Mouse (Mus musculus) WW6 (cell line): Measurements from ENCODE around the gene Crhr2.

Source experiments
- DNase-seq: peaks from one replicate; pipeline ENCODE4 v3.0.0-alpha.2; 2013; ENCODE audit warnings: low read depth, low spot score

The Crhr2 gene

DNA sequence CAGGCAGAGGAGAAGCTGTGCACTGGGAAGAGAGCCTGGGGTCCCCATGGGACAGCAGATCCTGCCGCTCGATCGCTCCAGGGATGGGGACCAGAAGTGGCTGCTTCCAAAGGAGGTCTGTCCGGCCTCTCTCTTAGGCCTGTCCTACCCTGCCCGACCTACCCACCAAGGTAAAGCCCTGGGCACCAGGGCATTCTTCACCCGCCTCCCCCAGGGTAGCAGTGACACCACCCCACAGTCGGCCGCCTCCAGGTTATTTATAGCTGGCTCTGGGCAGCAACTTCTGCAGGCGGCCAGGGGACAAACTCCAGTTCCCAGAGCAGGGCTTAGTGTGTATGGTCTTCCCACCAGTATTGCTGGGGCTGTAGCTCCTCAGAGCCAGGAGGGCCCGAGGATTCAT is at the start of gene Crhr2:
Crhr2 (minus strand) TSS at position 223 of the 400 bp plus-strand sequence.
- no peak for DNase-seq

DNA sequence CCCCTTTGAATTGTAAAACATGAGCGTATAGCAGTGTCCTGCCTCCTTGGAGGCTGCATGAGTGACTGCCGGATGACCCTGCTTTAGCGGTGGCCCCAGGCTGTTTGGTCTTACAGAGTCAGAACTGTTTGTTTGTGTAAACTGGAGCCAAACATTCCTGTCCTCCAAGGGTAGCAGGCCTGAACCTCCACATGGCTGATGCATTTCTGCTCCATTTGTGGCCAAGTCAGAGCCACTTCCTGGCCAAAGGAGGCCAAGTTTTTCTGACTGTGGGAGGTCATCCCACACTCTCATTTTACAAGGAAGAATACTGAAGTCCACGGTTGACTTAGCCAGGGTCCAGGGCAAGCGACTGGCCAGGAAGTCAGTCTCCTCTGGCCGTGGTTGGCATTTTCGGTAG is 46.7 kb upstream of the Crhr2 start:
- no peak for DNase-seq

DNA sequence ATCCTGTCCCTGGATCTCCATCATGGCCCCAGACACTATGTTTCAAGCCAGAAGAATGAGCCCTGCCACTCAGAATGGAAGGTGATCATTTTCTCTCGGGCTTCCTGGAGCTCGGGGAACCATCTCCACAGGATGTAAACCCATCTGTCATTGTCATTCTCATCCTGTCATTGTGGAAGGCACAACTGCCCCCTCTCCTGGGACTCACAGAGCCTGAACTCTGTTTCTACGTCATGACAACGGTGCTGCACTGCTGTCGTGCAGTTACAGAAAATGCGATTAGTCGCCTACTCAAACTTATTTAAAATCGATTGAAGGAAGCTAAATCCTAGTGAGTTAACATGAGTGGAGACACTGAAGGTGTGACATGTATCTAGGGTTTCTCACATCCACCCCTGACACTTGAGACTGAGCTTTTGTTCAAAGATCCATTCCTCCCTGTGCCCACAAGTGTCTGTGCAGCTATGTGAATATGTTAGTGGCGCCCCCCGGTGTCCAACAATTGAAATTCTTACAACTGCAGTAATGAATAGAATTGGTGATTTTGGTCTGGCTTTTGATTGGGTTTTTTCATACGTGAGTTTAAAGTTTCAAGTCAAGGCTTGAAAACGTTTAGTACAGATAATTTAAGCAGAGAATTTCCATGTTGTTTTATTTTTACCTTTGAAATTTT is 44.4 kb upstream of the Crhr2 start:
- no peak for DNase-seq

DNA sequence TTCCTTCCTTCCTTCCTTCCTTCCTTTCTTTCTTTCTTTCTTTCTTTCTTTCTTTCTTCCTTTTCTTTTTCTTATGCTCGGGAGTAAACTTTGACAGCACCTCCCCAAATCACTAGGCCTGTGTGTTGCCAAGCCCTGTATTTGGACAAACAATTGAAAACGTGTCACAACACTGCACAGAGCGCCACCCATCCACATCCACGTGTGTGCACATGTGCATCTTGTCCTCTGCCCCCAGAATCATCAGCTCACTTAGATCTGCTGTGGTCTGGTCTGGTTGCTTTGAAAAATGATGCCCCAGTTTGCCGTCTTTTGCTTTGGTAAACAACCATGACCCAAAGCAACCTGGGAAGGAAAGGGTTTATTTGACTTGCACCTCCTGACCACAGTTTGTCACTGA is 43.1 kb upstream of the Crhr2 start:
- DNase-seq: no peak

DNA sequence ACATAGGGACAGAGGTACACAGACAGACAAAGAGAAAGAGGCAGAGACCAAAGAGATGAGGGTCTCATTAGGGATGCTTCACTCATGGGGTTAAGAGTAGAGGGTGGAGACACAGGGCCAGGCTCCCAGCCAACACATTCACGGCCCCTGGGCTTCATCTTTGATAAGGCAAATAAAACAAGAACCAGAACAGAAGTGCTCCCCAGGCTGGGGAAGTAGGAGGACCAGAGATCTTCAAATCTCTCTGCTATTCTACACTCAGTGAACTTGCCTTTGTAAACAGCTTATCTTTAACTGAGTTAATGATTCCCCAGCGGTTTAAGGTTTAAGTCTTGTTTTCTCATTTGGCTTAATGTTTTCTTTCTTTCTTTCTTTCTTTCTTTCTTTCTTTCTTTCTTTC is 42.6 kb upstream of the Crhr2 start:
- no peak for DNase-seq

DNA sequence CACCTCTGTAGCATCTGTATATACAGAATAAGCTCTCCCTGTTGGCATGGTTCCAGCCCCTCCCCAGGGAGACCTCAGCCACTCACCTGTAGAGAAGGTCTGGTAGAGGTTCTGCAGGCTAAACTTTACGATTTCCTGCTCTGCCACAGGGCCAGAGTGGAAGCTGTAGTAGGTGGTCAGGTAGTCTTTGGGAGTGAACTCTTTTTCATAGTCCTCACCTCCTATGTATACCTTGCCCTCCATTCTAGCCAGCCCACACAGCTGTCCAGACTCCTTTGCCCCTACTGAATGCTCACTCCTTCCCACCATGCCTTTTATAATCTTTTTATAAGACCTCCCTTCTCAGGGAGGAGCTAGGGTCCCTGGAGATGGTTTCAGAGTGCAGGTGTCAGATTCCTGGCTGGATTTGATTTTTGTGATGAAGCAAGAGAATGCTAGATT is 41.9 kb upstream of the Crhr2 start, which contains the start of gene Inmt:
Inmt (minus strand) TSS at position 303 of the 441 bp plus-strand sequence.
- DNase-seq: no peak

DNA sequence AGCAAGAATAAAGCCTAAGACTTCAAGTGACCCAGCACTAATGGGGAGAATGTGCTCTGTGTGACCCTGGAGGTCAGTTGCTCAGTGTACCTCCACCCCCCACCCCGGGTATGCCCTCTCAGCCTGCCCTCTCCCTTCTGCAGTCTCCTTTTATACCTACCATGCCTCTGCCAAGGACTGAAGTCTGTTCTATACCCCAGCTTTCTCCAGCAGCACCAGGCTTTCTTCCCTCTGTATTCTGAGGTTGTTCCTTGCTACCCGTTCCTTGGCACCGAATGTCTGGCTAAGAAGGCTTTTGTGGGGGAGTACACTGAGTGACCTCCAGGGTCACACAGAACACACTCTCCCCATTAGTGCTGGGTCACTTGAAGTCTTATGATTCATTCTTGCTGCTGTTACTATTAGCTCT is 41.1 kb upstream of the Crhr2 start:
- no peak for DNase-seq

DNA sequence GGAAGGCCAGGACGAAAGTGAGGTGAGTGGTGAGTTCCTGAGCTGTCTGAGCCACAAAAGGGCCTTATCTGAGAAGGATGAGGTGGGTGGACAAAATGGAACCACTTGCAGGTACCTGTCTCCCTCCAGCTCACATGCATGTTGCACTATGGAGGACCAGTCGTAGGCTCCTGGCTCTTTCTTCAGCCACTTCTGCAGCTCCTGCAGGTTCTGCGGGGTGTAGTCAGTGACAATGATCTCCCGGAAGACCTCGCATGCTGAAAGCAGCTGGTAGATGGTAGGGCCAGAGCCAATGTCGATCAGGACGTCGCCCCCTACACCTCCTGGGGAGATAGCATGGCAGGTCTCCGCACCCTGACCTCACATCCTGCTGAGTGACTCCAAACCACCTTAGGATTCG is 40.4 kb upstream of the Crhr2 start:
- DNase-seq: no peak

DNA sequence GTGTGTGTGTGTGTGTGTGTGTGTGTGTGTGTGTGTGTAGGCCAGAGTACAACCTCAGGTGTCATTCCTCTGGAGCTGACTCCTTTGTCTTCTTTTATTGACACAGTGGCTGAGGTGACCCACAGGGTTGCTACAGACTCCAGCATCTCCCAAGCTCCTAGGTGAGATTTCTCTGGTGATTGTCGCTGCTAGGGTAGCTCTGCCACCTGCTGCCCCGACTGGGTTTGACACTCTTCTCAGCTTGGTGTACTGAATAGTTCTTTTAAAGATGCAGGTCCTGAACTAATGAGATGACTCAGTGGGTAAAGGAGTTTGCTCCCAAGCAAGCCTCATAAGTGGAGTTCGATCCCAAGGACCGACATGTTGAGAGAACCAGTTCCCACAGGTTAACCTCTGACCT is 38.8 kb upstream of the Crhr2 start:
- DNase-seq: no peak

DNA sequence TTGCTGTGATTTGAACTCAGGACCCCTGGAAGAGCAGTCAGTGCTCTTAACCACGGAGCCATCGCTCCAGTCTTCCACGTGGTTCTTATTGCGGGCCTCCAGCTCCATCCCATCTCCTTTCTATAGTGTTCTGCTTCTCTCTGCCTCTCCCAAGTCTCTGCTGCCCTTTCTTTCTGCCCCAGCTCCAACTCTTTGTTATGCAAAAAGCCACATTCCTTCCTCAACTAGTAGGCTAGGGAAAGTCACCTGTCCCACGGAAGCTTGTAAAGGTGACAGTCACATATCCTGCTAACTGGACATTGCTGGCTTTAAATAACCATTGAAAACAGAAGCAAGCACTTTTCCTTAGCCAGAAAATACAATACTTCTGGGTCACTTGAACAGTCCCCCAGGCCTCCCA is 37.0 kb upstream of the Crhr2 start:
- DNase-seq: no peak

DNA sequence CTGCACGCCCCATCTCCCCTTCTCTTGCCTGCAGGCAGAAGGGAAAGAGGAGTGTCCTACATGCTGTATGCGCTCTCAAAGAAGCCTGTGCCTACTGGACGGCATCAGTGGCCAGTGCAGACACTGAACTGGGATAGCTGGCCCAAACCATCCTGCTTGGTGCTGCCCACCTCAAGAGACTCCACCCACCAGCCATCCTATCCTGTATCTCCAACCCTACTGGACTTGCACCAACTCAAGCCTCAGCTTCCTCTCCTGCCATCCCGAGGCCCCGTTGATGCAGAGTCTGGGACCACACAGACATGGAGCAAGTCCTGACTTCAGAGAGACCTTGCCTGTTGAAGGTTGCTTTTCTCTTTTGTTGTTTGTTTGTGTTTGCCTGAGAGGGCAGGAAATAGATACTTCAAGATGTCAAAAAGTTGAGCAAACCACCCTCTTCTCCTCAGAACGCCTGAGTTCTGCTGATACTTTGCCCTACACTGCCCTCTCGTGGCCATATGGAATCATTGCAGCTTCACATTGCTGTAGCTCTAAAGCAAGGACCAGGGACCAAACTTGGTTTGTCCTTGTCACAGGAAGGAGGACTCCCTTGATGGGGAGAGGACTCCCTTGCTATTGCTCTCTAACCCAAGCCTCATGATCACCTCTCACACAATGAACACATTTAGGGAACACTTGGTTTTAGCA is 34.1 kb upstream of the Crhr2 start:
- no peak for DNase-seq

DNA sequence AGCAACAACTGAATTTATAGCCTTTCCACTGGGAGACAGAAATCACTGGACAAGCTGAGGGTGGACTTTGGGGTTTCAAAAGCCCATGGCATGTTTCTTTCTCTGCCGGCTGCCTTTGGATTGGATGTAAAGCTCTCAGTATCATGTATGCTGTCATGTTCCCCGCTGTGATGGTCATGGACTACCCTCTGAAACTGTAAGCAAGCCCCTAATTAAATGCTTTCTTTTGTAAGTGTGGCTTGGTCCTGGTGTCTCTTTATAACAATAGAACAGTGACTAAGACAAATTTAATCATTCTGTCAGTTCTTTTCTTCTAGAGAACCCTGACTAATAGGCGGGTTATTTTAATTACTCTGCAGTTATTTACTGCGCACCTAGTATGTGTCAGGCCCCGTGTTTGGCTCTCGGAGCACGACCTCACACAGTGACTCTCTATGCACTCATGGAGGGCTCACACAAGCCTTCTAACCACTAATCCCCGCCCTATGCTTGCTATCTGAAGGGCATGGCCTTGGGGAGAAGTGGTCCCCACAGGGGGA is 30.3 kb upstream of the Crhr2 start:
- no peak for DNase-seq

DNA sequence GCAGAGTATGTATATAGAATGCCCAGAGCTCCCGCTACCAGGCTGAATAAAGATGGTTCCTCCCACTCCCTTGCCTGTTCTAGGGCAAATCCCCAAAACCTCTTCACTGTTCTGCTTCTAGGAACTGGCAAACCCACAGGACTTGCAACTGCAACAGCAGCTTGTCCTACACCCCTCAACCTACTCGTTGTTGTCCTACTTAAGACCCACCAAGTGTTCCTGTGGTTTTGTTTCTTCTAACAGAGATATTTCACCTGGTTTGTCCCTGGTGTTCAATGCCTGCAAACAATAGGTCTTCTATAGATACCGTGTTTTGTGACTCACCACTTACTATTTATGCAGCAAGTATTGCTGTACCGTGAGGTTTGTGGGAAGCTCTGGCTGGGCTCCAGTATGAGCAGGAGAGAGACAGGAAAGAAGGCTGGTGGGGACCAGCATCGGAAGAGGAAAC is 28.5 kb upstream of the Crhr2 start:
- DNase-seq: no peak

DNA sequence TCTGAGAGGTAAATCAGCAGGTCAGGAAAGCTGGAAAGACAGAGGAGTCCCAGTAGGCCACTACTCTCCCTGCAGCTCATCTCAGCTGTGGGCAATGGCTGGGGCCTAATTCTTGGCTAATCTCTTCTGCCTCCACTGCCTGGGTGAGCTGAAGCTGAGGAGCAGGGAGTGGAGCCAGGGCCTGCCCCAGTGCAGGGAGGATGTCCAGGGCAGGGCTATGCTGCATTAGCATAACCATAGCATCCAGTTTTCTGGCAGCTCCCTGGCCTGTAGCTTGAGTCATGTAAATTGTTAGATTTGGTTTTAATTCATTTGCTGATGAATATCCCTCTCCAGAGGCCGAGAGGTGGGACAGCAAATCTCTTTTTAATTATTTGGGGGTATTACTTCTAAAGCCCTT is 26.4 kb upstream of the Crhr2 start:
- DNase-seq: no peak

DNA sequence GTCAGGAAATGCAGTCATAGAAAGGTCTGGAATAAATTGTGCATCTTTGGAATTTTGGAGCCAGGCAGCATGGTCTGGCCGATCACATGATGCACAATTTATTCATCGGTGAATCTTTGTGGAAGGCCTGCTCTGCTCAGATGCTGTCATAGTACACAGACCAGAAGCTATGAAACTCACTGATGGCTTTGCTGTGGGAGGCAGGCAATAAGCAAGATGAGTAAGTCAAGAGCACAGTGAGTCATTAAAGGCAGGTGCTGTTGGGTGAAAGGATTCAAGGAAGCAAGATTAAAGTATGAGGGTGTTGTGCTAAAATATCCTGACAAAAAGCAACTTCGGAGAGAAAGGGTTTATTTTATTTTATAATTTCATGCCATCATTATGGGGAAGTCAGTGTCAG is 19.4 kb upstream of the Crhr2 start:
- DNase-seq: no peak

DNA sequence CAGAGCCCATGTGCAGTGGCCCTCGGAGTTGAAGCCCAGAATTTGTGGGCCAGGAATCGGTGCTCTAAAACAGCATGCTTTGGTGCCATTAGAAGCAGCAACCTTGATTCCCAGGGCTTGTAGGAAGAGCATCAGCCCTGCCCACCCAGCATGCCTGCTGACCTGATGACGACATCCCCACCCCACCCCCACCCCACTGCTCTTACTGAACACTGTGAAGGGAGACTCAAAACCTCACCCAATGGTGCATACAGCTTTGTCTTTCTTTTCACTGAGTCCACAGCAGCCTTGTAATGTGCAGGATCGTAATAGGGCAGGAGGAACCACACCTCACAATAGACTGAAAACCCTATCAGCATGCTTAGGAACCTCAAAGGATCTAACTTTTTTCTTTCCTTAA is 13.3 kb upstream of the Crhr2 start:
- no peak for DNase-seq

DNA sequence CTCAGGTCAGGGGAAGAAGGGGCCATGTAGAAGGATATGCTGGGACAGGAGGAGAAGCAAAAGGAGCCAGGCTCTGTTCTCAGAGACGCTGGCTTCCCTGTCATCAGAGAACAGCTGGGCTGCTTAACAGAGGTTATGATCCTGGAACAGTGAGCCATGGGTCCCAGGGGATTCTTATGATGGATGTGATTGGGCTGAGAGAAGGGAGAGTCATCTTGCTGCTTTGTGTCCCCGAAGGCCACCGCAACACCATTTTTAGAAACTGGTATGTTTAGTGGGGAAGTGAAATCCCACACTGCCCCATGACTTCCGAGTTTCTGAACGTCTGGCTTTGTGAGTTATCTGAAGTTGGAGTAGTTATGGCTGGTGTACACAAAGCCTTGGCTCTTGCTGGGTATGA is 12.5 kb upstream of the Crhr2 start:
- DNase-seq: no peak

DNA sequence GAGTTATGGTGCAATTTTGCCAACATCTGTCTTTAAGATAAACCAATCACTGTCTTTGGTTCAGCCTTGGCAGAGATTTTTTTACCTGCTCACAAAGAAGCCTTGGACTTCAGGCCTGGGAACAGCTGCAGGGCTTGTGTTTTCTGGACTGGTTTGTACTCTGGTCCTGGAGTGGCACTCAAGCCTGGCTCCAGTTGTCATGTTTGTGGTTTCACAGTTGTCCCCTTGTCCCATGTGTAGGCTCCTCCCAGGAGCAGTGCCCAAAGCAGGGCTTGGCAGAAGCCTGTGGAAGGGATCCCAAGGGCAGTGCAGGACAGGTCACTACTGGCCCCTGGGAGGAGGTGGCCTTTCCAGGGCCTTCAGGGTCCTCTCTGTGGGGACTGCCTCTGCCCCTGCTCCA is 5.5 kb upstream of the Crhr2 start:
- no peak for DNase-seq

DNA sequence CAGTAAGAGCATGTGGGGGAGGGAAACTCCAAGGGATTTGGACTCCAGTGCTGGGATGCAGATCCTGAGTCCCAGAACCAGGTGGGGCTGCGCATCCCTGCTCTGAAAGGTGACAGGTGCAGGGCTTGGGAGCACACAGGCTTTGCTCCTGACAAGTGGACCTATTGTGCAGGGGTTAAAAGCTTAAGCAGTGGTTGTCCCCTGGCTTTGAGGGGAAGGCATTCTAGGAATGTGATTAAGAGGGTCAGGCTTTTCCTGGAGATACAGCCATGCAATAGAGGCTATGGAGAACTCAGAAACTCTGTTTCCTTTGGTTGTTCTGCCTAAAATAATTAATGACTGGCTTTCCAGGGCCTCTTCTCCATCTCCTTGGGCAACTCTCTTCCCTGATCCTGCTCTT is 609 bp upstream of the Crhr2 start:
- DNase-seq: no peak

DNA sequence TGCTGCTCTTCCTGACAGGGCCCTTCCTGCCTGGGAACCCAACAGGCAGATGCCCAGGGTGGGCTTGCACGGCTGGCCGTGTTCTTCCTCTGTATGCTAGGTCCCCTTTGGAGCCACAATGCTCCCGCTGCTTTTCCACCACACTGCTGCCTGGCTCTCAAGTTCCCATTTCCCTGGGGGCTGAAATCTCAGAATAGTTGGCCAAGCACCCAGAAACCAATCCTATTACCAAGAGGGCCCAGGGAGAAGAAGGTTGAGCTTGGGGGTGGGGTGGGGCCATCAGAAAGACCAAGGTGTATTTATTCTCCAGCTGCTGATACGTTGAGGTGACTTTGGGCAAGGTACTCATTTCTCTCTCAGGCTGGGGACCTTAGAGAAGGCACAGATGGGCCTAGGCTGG is 1.5 kb downstream of the Crhr2 start:
- no peak for DNase-seq

DNA sequence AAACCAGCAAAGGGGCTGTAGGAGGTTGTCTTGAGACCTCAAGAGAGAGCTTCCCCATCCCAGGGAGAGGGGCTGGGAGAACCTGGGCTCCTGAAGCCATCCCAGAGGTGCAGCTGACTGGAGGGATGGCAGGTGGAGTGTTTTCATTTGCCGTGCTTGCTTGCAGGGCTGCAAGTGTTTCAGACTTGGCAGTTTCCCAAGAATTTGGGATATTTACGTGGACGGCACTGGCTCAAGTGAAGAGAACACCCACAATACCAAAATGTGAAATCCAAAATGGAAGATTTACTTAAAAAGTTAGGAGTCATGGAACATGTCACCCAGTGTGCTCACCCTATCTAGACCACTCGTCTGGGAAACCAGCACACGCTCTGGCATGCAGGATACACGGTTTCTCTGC is 2.2 kb downstream of the Crhr2 start:
- no peak for DNase-seq

DNA sequence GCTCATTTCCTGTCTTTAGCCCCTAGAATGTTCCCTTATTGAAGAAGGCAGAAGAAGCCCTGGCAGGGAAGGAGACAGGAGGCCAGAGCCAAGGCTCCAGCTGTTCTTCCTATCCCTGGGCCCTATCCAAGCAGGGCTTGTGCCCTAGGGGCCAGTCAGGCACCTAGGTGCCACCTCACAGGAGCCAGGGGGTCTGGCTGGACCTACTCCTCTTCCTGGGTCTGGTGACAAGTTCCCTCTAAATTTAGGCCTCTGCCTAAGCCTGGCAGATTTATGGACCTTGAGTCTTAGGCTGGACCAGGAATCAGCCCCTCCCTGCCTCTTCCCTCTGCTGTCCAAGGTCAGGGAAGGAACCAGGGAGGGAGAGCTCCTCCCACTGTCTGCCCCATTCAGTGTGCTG is 4.4 kb downstream of the Crhr2 start:
- no peak for DNase-seq

DNA sequence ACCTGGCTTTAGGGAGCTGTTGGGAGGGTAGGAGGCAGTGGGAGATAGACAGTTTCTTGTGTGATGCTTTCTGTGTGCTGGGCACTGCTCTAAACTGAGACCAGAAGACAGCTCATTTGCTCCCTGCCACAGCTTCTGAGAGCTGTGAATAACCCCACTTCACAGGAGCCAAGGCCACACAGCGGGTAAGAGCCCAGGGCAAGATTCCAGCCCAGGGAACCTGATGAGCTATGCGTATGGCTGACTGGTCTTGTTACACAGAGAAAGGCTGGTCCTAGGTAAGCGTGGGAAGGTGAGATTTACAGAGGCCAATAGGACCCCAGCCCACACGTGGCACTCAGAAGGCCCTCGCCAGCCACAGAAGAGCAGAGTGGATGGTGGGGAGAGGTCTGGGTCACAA is 6.2 kb downstream of the Crhr2 start:
- DNase-seq: no peak
